Mouse (Mus musculus): Measurements from ENCODE around the gene Anapc13.

The Anapc13 gene

DNA sequence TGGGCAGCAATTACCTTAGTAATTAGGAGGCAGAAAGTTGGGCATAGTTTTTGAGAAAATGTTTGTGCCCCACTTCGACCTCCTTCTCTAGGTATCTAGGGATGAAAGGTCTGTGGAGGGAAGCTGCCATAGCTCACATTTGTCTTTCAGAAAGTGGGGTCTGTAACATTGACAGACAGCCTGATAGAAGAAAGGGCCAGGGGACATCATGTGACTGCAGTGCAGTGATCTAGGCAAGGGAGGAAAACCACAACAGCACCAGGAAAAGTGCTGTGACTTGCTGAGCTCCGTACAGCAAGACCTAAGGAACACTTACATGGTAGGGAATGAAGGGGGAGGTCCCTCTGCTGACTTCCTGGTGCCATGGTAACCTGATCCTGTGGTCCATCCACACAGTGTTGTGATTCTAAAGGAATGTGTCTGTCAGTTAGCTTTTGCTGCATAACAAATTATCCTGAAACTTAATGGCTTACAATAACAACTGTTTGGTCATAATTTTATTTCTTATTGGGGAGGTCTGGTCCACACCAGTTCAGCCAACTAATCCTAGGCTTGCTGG is 5.6 kb downstream of the Anapc13 start:
- DNase-seq (ENCODE audit: low read depth, low spot score): no peak

DNA sequence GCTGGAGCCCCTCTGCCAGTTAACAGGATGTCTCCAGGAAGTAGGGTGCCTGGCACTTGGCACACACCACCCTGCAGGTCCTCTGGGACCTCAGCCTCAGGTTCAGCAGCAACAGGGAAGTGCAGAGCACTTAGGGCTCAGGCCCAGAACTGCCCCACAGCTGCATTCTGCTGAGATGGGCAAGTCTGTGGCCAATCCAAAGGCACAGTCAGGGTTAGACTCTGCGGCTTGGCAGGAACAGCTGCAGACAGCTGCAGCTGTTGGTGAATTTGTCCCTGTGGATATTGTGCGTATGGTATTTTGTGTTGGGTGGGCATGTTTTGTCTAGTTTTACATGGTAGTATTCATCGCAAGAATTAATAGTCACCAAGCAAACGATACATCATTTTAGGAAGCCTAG is 6.1 kb downstream of the Anapc13 start:
- DNase-seq (ENCODE audit: low read depth, low spot score): no peak

DNA sequence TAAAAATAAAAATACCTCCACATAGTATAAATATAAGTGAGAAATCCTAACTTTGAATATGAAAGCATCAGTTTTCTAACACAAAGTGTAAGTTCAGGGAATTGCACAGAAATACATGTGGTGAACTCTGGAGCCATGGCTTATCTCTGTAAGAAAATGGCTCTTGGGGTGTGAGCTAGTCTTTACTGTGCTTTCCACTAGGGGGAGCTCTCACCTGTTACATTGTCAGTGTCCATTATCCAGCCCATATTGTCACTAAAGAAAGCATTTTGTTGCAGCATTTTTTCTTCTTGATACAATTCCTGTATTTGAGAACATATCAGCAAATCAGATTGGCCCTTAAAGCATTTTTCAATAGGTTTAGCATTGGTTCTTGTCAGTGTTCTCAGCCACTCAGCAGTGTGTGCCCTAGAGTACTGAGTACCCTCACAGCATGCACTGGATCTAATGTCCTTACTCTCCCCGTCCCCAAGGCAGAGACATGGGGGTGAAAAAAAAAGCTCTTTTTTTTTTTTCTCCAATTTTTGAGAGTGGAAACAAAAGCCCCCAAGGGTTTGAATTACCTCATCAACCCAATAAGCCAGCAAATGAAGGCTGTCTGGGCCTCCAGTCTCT is 6.9 kb downstream of the Anapc13 start:
- peak; percentile 63 for DNase-seq (ENCODE audit: low read depth, low spot score)

DNA sequence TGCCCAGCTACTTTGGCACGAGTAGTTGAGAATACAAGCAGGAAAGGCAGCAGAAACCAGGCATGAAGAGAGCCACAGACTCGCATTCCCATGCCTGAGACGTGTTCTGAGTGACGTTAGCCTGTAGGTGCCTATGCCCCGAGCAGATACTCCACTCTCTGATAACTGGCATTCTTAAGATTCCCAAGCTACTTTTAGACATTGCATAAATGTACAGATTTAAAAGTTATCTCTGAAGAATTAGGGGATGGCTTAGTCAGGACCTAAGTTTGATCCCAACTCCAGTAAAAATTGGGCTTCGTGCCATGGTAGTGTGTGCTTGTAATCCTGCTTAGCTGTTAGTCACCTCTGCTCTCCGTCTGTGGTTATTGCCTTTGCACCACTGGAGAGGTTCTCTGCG is 8.4 kb downstream of the Anapc13 start:
- no peak for DNase-seq (ENCODE audit: low read depth, low spot score)

DNA sequence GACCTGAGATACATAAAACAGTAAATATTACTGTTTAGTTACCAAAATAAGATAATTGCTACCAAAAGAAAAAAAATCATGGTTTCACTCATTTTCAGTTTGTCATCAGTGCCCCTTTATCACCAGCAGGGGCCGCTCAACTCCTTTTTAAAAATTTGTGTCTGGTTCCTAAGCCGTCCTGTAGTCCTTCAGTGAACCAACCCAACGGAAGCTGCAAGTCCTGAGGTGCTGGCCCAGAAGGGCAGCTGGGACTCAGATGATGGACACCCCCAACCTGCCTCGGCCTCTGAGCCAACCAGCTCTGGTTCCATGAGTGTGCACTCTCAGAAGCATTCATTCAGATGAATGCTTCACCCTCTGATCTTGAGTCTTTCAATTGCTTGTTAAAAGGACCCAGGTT is 10.5 kb downstream of the Anapc13 start:
- no peak for DNase-seq (ENCODE audit: low read depth, low spot score)

- DNase-seq (ENCODE audit: low read depth, low spot score): no peak
These were observed 11.0 kb downstream of the Anapc13 start for GRCm38 (mm10) chr9:102637115-102637514.

DNA sequence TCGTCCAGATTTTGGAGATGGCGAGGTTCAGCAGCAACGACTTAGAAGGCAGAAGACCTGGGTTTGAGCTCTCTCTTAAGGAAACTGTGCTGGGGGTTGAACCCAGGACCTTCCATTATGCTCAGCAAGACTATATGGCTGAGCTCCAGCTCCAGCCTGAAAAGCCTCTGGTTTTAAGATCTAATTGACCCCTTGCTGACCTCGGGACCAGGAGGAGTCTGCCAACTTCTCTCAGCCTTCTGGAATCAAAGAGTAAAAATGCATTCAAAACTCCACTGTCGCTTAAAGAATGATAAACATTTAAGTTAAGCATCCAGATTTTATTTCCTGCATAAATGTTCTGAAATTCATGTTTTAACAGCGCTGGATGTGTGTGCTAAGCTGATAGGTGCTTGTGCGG is 12.9 kb downstream of the Anapc13 start:
- DNase-seq (ENCODE audit: low read depth, low spot score): no peak

DNA sequence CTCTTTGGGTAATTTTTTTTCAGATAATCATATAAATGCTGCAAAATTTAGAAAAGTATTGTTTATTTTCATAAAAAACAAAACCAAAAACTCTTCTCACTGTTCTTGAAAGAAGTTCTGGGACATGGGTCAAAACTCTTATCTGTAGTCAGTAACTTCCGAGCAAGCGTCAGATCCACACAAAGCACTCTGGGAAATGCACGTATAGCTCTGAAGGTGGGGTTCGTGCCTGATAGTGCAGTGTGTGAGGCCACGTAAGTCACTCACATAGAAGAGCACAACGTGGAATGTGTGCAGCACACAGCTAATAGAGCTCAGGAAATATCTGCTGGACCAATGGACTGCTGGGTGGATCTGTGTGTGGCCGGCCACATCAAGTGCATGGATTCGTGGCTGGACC is 13.4 kb downstream of the Anapc13 start:
- DNase-seq (ENCODE audit: low read depth, low spot score): no peak

DNA sequence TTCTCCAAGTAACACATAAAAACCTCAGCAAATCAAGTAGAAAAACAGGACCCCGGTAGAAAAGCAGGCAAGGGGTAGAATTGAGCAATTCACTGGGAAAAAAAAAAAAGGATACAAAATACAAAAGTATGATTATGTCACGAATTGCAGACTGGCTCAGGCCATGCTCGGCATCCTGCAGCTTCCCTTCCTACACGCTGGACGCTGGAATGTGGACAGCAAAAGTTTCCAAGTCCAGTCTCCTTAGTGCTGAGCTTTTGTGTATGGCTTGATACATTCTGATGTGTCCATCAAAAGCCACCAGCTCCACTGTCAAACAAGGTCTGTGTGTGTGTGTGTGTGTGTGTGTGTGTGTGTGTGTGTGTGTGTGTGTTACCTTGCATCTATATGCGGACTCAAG is 15.4 kb downstream of the Anapc13 start:
- no peak for DNase-seq (ENCODE audit: low read depth, low spot score)

GRCm38 (mm10) chr9:102643071-102643485 is 17.0 kb downstream of the Anapc13 start:
- DNase-seq (ENCODE audit: low read depth, low spot score): no peak

- no peak for DNase-seq (ENCODE audit: low read depth, low spot score)
These were observed 17.5 kb downstream of the Anapc13 start for GRCm38 (mm10) chr9:102643486-102644101.

- no peak for DNase-seq (ENCODE audit: low read depth, low spot score)
These were observed 19.1 kb downstream of the Anapc13 start for GRCm38 (mm10) chr9:102645119-102645695.

DNA sequence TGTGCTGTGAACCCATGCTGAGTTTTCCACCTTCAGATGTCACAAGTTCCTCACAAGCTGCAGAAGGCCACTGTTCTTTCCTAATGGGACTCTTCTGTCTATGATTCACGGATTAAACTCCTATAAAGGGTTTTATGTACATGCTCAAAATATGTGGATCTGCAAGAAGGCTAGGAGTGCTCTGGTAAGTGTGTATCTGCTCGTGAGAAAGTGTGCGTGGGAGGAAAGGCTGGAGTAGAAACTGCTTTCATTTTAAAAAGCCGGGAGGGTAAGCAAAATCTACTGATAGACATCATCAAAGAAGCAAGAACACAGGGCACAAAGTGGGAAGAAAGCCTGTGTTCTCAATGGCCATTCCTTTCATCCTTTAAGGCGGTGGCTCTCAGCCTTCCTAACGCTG is 20.9 kb downstream of the Anapc13 start:
- DNase-seq (ENCODE audit: low read depth, low spot score): no peak

GRCm38 (mm10) chr9:102649917-102650527 is 23.9 kb downstream of the Anapc13 start:
- DNase-seq (ENCODE audit: low read depth, low spot score): no peak

DNA sequence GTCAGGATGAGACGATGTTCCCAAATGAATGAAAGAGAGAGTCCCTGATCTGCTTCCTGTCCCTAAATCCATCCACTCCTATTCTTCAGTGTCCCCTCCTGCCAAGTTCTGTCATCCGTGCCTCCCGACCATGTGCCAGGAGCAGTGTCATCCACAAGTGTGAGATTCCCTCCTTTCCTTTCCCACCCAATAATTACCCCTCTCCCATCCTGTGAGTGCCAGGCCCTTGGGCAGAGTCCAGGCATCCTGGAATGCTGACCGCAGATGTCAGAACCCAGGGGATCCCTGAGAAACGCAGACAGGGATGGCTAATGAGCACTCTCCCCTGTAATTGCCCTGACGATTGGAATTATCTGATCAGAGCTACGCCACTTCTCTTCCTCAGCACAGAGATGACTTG is 24.5 kb downstream of the Anapc13 start:
- no peak for DNase-seq (ENCODE audit: low read depth, low spot score)

- no peak for DNase-seq (ENCODE audit: low read depth, low spot score)
These were observed 25.2 kb downstream of the Anapc13 start for GRCm38 (mm10) chr9:102651199-102651720.

DNA sequence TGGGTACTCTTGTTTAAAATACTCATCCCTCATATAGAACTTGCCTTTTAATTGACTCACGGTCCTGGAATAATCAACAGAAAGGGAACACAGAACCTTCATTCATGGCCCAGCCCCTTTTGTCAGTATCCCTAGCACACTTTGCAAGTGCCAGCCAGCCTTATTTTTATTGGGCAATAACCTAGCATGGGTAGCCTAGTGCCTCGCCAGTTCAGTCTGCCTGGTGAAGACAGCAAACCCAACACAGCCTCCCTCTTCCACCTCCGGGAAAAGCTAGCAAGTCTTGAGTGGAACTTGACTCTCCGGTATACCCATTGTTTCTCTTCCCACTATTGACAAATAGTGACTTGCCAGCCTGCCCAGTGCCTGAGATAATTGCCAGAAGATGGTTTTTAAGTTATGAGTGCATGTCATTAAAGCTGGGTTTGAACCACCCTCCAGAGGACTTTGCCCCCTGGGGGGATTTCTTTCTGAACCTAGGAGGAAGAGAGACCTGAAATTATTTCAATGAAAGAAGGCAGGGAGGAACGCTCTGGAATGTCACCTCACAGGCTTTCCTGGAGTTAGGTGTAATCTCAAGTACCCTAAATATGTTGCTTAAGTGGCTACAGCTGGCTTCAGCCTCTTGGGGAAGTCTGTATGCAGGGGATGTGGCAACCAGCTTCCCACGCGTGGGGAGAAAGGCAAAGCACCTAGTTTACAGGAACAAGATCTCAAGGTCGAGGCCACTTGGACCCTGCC is 30.4 kb downstream of the Anapc13 start:
- no peak for DNase-seq (ENCODE audit: low read depth, low spot score)

GRCm38 (mm10) chr9:102668115-102668514 is 42.0 kb downstream of the Anapc13 start:
- no peak for DNase-seq (ENCODE audit: low read depth, low spot score)

DNA sequence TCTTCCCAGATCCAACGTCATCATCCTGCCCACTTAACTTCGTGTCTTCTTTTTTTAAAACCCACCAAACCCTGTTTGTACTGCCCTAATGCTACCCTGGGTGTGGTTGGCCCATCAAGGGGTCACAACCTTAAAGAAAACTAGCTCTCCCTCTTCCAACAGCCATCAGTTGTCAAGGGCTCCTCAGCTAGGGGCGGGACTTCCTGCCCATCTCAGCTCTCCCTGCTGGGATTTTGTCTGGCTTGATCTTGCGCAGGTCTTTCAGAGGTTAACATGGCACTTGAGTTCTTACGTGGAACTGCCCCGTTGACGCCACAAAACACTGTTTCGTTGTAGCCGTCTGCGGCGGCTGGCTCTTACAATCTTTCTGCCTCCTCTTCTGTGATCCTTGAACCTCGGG is 42.8 kb downstream of the Anapc13 start:
- DNase-seq (ENCODE audit: low read depth, low spot score): no peak

GRCm38 (mm10) chr9:102673381-102673780 is 47.3 kb downstream of the Anapc13 start:
- DNase-seq (ENCODE audit: low read depth, low spot score): no peak

GRCm38 (mm10) chr9:102675922-102676321 is 49.8 kb downstream of the Anapc13 start:
- DNase-seq (ENCODE audit: low read depth, low spot score): no peak

DNA sequence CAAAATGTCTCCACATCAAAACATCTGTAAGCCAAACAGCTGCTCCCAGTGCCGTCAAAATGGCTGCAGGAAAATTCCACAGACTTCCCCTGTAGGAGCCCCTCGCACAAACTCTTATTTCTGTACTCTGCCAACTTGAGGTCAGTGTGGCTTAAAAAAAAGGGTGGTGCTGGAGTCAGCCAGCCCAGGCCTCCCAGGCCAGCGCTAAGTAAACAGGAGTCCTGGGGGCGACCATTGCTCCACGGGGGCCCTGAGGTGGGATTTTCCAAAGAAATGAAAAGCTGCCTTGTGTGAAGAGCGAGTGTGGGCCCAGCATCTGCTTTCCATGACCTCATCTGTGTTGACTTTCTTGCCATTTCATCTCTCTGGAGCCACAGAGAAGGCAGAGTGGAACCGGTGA is 55.4 kb downstream of the Anapc13 start:
- no peak for DNase-seq (ENCODE audit: low read depth, low spot score)
